Mouse (Mus musculus) adipocyte (in vitro differentiated cells): ENCODE measurements around the gene Pygo2.

Source experiments
- DNase-seq: peaks from one replicate; pipeline ENCODE4 v3.0.0-alpha.2; 2016; ENCODE audit warnings: low spot score

Pygo2 gene

DNA sequence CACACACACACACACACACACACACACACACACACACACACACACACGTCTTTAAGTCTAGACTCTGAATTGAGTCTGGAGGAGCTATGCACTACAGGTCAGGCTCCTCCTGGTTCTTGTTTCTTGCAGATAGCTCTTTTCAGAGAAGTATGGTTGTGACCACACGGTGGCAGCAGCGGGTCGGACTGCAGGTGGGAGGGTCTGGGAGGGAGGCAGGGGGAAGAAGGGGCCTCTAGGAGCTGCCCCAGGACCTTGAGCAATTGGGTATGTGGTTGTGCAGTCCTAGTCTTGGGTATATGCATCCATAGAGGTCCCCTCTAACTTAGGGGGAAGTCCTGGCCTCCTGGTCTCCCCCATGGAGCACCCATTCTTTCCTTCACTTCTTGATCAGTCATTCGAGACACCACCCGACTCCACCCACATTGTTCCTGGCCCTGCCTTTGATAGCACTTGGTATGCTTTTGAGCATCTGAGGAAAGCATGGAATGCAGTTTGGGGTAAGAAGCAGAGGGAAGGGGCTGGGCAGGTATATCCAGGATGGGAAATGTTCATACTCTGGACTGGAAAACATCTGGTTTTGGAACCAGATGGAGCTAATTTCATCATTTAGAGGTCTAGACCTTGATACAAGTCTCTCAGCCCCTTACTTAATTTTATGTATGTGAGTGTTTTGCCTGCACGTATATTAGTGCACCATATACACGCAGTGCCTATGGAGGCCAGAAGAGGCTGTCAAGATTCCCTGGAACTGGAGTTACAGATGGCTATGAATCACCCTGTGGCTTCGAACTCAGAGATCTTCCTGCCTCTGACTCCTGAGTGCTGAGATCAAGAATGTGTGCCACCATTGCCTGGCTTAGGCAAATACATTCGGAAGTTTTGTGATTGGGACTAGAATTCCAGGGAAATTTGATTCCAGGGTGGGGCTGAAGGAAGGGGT lies 27.0 kb downstream of the Pygo2 start:
- DNase-seq: peak; percentile 79

DNA sequence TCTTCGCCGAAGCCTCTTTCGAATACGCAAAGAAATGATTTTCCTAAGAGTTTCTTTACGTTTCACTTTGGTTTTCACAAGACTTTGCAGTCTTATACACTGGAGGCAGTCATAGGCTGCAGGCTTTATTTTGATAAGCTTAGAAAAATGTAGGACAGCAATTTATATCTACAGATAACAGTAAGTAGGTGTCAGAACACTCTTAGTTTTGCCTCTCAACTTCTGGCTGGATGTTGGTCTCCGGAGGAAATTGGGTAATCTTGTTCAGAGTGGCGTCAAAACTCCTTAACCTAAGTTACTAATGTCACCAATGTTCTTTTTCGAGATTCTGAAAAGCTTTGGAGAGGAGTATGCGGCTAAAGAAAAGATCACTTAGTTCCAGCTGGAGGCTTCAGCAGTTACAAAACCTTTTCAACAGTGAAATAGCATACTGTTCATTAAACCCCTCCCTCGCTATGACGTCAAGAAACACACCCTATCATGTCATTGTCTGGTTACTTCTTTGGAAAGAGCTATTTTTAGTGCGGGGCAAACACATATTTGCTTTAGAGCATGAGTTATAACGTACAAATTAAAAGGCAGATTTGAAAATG lies 28.5 kb downstream of the Pygo2 start:
- no peak for DNase-seq

DNA sequence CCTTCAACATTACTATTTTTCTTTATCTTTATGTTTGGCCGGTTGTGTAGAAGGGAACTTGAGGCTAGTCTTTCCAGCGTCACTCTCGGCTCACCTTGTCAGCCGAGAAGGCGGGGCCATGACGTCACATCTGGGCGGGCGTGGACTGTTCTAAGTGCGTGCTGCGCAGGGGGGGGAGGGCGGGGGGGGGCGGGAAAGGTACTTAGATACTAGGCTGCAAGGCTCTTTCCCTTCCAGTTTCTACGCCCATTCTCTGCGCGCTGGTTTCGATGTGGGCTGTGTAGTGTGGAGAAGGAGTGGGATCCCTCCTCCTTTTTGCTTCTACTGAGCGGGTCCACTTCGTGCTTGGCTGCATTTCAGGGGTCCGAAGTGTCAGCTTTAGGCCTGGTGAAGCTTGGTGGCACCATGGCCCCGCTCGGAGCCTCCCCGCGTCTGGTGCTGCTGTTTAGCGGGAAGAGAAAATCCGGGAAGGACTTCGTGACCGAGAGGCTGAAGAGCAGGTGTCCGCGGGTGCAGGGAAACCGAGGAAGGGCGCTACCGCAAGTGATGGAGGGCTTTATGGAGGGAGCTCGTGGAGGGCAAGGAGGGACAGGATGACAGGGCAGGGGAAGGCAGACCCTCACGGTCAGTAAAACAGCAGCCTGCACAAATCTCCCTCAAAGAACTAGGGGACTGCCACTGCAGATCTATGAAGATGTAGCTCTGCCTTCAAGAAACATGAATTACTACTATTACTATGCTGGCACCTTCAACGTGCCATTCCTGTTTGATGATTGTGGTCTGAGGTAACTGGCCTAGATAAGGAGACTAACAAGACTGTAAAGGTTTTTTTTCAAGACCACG lies 29.2 kb downstream of the Pygo2 start:
- peak; percentile 93 for DNase-seq

DNA sequence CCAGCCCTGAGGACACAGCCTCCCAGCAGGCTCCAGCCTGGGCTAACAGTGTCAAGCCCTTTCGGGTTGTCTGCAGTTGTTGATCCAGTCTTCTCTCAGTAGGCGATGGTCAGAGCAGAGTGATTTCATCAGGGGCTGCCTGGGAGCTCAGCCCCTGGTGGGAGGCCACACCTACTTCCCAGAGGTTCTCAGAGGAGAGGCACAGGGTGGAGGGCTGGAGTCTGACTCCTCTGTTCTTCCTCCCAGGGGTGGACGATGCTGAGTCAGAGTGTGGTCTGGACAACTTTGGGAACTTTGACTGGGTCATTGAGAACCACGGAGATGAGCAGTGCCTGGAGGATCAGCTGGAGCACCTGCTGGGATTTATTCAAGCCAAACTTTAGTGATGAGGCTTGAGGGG lies 38.3 kb downstream of the Pygo2 start:
- DNase-seq: no peak

DNA sequence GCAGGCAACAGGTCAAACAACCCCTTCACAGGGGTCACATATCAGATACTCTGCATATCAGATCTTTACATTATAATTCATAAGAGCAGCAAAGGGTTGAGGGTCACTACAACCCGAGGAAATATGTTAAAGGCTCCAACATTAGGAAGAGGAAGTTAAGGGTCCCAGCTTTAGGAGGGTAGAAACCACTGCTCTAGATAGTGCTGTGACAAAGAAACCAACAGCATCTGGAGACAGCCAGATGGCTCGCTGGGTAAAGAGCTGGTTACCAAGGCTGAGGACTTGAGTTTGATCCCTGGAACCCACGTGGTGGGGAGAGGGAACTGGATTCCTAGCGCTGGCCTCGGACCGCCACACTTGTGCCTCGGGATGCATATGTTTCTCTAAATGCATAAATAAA lies 42.3 kb downstream of the Pygo2 start:
- DNase-seq: no peak

DNA sequence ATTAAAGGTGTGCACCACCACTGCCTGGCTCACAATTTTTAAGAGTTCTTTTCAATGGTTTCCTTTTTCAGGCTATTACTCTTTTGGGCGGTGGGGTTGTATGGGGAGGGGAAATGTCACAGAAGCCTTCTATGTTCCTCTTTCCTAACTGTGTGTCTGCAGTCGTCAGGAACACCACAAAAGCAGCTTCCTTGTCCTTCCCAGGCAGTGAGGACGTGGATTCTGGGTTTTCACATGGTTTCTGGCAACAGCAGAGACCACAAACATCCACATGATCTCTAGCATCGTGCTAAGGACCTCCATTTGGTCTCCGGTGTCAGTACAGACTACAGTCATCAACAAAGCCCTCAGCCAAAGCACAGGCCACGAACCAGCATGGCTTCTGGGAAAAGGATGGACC lies 43.8 kb downstream of the Pygo2 start:
- DNase-seq: no peak

DNA sequence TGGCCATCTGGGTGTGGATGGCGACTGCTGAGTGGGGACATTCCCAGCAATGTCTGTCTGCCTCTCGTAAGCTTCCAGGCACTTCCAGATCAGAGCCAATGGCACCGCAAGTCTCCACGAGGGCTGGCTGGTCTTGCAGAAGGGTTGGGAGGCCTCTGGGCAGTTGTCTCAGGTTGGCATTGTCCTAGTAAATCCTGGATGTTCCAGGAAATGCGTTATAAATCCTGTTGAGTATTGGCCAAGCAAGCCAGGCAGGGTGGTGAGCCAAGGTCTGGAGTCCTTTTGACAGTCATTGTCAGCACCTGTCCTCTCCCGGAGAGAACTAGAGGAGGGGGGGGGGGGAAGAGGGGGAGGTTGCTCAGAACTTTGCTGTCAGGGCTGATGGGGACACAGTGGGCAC lies 49.0 kb downstream of the Pygo2 start:
- DNase-seq: no peak

DNA sequence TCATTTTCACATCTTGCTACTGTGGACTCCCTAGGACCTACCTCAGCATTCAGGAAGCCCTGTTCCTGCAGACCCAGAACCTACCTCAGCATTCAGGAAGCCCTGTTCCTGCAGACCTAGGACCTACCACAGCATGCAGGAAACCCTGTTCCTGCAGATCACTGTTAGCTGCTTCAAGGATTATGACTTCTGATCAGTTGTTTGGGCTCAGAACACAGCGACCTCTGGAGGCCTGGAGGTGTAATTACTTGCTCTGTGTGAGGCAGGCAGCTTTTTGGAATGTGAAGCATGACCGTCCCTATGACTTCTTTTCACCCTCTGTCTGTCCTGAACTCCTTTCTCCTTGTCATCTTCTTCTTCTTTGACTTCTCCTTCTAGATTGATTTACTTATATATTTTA lies 51.5 kb downstream of the Pygo2 start:
- DNase-seq: no peak

DNA sequence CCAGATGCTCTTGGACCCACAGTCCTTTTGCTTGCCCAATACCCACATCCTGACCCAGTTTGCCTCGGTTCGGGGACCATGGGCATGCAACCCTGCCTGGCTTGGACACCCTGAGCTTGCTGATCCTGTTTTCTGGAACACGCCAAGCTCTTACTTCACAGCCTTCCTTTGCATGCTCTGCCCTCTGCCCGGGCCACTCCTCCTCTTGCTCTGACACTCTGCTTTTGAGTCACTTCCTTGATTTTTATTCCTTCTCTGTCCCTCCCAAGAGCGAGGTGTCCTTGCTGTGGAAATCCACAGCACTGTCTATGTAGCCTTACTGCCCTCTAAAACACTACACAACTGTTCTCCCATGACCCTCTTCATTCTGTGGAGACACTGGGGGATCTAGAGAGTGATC lies 52.2 kb downstream of the Pygo2 start:
- DNase-seq: peak; percentile 55
